Mouse (Mus musculus) heart, postnatal 0 days (tissue): ENCODE results near the gene Il33.

Experiments
- CTCF ChIP-seq: IDR thresholded peaks from 2 replicates; pipeline ENCODE4 v1.5.1; 2016; ENCODE audit warnings: antibody characterized with exemption, control low read depth, low read depth
- EP300 ChIP-seq: IDR thresholded peaks from 2 replicates; pipeline ENCODE4 v1.6.1; 2016; ENCODE audit warnings: antibody characterized with exemption, low read depth

DNA sequence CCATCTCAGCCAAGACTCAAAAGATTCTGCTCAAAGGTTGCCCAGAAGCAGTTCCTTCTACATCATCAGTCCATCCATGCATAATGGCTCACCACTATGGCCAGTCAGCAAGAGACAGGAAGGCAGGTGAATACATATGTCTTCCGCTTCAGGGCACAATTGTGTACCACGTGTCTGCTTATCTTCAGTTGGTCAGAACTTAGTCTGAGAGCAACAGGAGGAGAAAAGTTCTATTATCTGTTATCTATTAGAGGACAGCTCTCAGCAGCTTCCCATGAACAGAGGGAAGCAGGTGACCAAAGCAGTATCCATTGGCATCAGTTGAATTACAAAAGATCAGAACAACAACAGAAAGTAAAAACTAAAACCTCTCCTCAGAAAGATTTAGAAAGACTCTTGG lies 30.5 kb downstream of the Il33 start:
- TF ChIP-seq CTCF (no peak), EP300 (no peak)
